Mouse (Mus musculus): ENCODE results near the gene Asb8.

The Asb8 gene

GRCm38 (mm10) chr15:98088889-98089288 is 76.5 kb downstream of the Asb8 start:
- no peak for DNase-seq (ENCODE audit: extremely low read depth, low read depth)
